Mouse (Mus musculus): ENCODE data around the gene Nfasc.

GRCm38 (mm10) chr1:132564946-132565345 is 176.7 kb downstream of the Nfasc start:
- TF ChIP-seq CTCF (IDR thresholded peaks at IDR 0.05; ENCODE audit: borderline replicate concordance, control insufficient read depth, extremely low read depth, insufficient read depth, low read length, poor library complexity) = no peak
- TF ChIP-seq POLR2A (IDR thresholded peaks at IDR 0.05; ENCODE audit: control insufficient read depth, extremely low read depth, insufficient read depth, low read length, poor library complexity) = no peak

Data from thymus, adult 2 months (tissue).